Mouse (Mus musculus) layer of hippocampus, adult 11-12 months (tissue): Measurements from ENCODE around the gene Gm884.

Experiments
- DNase-seq: peaks from one replicate; pipeline ENCODE4 v3.0.0; 2022; ENCODE audit warnings: low spot score

Gene Gm884

GRCm38 (mm10) chr11:103621040-103621439 is at the start of gene Gm884:
Gene Gm884, minus strand, starts transcription at chr11:103621140.
- no peak for DNase-seq

- DNase-seq: no peak
Measured at GRCm38 (mm10) chr11:103666907-103667426, 46.0 kb upstream of the Gm884 start.

- DNase-seq: peak; percentile 79
Measured at GRCm38 (mm10) chr11:103666181-103666906, 45.4 kb upstream of the Gm884 start.

- DNase-seq: no peak
Measured at GRCm38 (mm10) chr11:103665695-103666094, 44.8 kb upstream of the Gm884 start.

GRCm38 (mm10) chr11:103663119-103663518 is 42.2 kb upstream of the Gm884 start:
- DNase-seq: peak; percentile 46

GRCm38 (mm10) chr11:103662546-103662945 is 41.6 kb upstream of the Gm884 start:
- peak; percentile 70 for DNase-seq

- DNase-seq: peak; percentile 71
Measured at GRCm38 (mm10) chr11:103661863-103662262, 40.9 kb upstream of the Gm884 start.

GRCm38 (mm10) chr11:103658189-103658588 is 37.2 kb upstream of the Gm884 start:
- DNase-seq: peak; percentile 34

- DNase-seq: no peak
Measured at GRCm38 (mm10) chr11:103656520-103656919, 35.6 kb upstream of the Gm884 start.

- DNase-seq: peak; percentile 48
Measured at GRCm38 (mm10) chr11:103653359-103653965, 32.5 kb upstream of the Gm884 start.

GRCm38 (mm10) chr11:103651426-103651825 is 30.5 kb upstream of the Gm884 start:
- peak; percentile 46 for DNase-seq

GRCm38 (mm10) chr11:103649983-103650493 is 29.1 kb upstream of the Gm884 start:
- peak; percentile 34 for DNase-seq

- peak; percentile 83 for DNase-seq
Measured at GRCm38 (mm10) chr11:103649301-103649982, 28.5 kb upstream of the Gm884 start, which contains the start of gene Rprml. Gene Rprml, plus strand, starts transcription at chr11:103649570.

GRCm38 (mm10) chr11:103648656-103649055 is 27.7 kb upstream of the Gm884 start:
- DNase-seq: peak; percentile 44

GRCm38 (mm10) chr11:103647921-103648620 is 27.1 kb upstream of the Gm884 start:
- no peak for DNase-seq

GRCm38 (mm10) chr11:103646301-103646700 is 25.4 kb upstream of the Gm884 start:
- no peak for DNase-seq

GRCm38 (mm10) chr11:103645731-103646130 is 24.8 kb upstream of the Gm884 start:
- no peak for DNase-seq

- no peak for DNase-seq
Measured at GRCm38 (mm10) chr11:103643211-103643610, 22.3 kb upstream of the Gm884 start.

GRCm38 (mm10) chr11:103639407-103639946 is 18.5 kb upstream of the Gm884 start:
- peak; percentile 62 for DNase-seq

GRCm38 (mm10) chr11:103638790-103639189 is 17.9 kb upstream of the Gm884 start, which contains the start of gene Lyzl6:
Gene Lyzl6, minus strand, starts transcription at chr11:103638890.
- DNase-seq: no peak

GRCm38 (mm10) chr11:103636261-103636660 is 15.3 kb upstream of the Gm884 start:
- no peak for DNase-seq
